Mouse (Mus musculus): Measurements from ENCODE around the gene Oxt.

Oxt gene

DNA sequence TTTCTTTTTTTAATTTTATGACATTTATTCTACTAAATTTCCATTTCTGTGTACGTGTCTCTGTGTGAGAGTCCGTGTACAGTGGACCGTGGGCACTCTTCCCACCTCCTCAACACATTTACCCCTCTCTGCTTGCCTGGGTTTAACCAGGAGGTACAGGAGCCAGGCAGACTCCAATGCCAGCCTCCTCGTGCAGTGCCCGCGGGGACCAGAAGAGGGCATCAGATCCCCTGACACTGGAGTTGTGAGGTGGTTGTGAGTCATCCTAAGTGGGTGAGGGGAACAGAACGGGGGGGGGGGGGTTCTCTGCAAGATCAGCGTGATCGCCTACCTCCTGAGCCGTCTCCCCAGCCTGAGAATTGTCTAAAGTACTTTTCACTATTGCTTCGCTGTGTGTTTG is 2.2 kb downstream of the Oxt start:
- DNase-seq (ENCODE audit: low spot score): peak; percentile 56

DNA sequence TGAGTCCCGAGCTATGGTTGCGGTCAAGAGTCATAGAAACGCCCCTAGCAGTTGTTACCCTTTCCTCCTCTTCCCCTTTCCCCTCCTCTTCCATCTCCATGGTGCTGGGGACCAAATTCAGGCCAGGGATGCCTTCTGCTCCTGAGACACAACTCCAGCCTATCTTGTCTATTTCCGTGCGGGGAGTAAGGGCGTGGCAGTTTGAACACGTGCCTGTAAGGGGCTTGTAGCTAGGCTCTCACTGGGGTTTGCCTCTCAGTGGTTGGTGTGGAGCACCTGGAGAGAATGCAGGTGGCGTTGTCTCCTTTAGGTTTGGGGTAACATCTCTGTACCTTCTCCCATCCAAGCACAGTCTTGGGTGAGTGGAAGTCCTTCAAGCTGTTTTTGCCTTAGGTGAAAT is 3.8 kb downstream of the Oxt start:
- no peak for DNase-seq (ENCODE audit: low spot score)

DNA sequence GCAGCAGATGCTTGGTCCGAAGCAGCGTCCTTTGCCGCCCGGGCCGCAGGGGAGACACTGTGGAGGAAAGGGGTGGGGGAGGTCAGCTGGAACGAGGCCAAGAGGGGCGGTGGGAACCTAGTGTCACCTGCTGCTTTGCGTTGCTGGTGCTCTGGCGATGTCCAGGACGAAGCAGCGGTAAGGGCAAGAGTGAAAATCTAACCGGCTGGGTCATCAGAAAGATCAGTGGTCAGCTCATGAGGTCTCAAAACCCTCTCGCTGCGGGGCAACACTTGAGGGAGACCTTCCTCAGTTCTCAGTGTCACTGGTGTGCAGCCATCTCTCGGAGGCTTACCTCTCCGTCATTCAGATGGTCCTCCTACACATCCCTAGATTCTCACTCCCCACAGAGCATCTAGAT is 5.2 kb downstream of the Oxt start:
- no peak for DNase-seq (ENCODE audit: low spot score)

DNA sequence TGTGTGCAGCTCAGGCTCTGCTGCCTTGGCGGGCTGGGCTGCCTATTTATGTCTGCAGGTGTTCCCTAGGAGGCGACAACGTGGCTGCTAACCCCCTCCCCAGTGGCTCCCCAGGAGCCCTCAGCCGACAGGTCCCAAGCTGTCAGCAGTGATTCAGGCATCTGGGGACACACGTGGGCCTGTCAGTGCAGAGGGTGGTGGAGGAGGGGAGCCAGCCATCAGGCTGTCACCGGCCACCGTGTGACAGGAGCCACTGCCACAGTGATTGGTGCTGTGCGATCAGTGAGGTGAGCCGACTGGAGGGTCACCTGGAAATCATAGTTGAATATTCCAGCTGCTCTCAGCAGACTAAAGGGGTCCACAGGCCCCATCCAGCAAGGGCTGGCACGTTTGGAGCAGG is 6.6 kb downstream of the Oxt start, which contains the start of gene Avp:
Gene Avp (minus strand): TSS at position 3 of the 400 bp plus-strand sequence.
- DNase-seq (ENCODE audit: low spot score): no peak

DNA sequence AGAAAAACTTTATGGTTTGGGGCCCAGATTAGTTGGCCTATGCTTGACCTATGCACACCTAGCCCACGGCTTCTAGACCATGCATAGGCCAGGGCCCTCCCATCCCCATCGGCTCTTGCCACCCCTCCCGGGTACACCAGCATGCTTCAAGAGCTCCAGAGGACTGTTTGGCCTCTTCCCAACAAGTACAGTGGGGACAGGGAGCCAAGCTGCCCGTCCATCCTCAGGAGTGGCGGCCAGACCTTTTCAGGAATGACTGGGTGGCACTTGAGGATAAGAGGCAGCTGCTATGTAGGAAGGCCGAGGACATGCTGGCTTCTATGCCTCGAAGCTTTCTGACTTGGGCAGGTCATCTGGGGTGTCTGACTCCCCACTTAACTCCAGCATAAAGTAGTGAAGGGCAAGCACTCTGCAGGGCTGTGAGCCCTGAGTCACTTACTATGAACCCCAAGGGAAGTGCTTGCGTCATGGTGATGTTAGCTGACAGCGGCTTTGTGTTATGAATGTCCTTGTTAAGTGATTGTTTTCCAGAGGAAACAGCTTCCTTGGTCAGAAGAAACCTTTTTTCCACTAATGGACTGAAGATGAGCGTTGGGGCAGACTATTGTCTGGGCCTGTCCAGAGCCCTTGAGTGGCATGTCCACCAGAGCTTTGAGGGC is 8.1 kb downstream of the Oxt start:
- no peak for DNase-seq (ENCODE audit: low spot score)

DNA sequence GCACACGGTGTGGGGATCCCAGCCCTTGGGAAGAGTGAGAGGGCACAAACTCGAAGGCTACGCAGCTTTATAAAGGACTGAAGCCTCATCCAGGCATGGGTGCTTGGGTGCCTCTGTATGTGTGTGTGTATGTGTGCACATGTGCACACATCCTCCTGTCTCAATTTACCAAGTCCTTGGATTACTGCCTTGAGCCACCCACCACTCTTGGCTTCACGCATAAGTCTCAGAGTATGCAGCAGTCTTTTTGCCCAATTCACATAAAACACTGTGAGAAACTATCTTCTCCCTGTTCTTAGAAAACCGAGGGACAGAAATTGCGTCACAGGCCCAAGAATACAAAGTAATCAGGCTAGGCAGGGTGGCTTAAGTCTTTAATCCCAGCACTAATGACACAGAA is 10.0 kb downstream of the Oxt start:
- no peak for DNase-seq (ENCODE audit: low spot score)

DNA sequence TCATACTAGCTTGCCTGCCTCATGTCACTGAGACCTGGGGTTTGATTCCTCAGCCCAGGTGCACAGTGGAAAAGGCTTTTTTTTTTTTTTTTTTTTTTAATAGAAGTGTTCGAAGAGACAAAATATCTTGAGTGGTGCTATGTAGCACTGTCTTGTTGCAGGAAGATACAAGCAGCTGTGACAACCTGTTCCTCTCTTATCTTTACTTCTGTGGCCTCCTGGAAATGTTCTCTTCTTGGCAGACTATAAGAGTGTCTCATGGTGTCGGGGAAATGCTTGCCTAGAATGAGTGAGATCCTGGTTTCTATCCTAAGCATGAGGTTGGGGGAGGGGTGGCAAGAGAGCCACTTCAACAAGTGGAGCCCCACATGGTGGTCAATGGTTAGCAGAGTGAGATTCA is 12.4 kb downstream of the Oxt start:
- DNase-seq (ENCODE audit: low spot score): no peak

DNA sequence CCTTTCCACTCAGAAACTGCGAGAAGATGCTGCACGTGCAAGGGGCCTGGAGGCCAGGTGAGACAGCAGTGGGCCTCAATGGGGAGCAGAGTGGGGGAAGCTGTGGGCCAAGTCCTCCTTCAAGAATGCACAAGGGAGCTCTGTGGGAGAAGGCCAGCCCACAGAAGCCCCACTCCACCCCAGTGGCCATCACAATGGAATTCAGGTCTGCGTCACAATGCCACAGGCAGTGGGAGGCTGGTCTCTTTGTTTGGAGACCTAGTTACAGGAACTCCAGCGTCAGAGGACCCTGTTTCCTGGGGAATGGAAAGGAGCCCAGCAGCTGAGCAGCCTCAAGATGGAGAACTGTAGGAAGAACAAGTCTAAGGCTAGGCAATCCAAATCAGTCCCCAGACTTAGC is 13.2 kb downstream of the Oxt start:
- DNase-seq (ENCODE audit: low spot score): no peak

DNA sequence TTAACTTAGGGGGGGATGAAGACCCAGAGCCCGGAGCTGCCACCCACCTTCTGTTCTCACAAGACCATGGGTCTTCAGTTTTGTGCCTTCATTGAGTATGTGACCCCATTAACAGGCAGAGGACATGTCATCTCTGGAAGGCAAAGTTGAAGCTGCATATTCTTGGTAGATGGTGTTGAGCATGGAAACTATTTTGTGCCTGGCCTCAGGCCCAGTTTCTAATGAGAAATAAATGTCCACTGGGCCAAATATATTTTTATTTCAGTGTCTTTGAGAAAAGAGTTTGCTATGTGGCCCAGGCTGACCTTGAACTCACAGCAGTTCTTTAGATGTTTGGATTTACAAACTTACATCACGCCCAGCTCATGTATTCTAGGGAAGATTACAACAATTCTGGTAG is 13.8 kb downstream of the Oxt start:
- DNase-seq (ENCODE audit: low spot score): no peak

DNA sequence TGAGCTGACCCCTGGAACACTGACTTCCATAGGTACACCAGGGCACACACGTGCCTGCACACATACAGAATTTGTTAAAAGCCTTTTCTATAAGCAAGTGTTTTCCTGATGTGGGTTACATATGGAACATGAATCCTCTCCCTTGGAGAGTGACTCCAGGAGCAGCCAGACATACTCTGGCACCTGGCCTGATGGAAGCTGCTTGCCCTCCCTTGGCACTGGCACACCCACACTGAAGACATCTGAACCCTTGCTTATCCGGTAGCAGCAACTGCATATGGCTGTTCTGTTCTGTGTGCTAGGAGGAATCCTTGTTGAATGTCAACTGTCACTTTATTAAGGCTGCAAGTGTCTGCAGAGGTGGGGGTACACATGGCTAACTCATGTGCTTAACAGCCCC is 15.0 kb downstream of the Oxt start:
- no peak for DNase-seq (ENCODE audit: low spot score)

DNA sequence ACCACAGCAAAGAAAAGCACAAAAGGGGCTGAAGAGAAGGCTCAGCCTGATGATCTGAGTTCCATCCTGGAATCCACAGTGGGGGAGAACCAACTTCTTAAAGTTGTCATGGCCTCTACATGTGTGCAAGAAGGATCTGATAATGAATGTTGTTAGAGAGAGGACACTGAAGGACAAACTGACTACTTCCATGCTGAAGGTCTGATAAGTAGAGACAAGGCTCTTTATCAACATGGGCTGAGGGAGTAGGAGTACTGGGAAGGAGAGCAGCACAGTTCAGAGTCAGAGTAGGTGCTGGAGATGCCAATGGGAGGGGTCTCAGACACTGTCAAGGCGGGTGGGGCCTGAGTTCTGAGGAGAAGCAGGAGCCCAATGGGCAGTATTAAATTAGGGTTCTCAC is 19.6 kb downstream of the Oxt start:
- DNase-seq (ENCODE audit: low spot score): no peak

DNA sequence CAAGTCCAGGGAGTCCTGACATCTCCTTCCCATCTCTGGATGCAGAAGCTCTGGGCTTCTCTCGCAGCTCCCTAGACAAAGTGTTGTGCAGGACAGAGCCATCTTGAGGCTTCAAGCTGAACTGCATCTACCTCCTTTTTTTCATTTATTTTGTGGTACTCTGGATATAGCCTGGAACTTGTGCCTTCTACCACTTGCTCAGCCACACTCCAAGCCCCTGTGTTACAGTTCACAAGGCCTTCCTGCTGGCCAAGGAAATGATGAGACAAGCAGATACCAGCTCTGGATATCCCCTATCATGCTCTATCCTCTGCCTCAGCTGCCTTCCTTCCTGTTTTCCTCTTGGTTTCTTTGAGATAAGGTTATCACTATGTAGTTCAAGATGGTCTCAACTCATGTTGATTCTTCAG is 21.6 kb downstream of the Oxt start:
- peak; percentile 46 for DNase-seq (ENCODE audit: low spot score)

DNA sequence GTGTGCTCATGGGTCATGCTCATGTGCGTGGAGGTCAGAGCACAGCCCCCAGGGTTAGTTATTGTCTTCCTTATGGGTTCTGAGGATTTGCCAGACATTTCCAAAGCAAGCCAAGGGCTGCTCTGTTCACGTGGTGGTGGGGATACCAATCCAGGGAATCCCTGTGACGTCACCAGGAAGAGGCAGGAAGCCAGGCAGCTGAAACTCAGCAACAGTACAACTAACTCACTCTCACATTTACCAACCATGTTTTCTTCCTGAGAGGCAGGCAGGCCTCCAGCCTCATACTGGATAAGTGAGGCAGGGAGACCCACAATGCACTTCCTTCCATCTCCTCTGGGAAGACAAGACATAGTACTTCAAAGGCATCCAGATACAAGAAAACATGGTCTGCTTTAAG is 22.4 kb downstream of the Oxt start:
- no peak for DNase-seq (ENCODE audit: low spot score)

DNA sequence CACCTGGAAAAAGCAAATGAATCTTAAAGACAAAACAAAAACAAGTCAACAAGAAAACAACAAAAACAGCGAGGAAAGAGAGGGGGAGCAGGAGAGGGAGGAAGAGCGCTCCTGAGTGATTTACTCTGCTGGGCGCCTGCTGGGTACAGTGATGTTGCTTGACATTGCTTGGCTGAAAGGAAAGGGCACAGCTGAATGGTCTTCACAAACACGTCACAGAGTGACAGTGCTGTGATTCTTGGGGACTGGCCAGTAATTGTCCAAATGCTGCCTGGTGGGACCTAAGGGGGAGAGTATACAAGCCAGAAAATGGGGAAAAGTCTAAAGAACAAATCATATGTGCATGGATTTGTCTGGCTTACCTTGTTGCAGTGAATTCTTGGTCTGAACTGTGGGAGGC is 26.2 kb downstream of the Oxt start:
- DNase-seq (ENCODE audit: low spot score): no peak

DNA sequence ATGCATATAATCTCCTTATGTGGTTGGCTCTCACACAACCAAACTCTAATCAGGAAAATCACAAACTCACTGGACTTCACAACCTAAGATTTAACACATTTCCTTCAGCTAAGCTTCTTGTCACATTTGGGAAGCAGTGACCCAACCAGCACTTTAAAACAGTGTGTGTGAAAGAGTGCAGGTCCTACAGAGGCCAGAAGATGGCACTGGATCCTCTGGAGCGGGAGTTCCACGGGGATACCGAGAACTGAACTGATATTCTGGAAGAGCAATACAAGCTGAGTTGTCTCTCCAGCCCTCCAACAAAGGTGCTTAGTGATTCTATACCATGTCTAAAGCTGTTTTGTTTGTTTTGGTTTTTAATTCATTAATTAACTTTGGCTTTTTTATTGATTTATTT is 37.1 kb downstream of the Oxt start:
- DNase-seq (ENCODE audit: low spot score): no peak

DNA sequence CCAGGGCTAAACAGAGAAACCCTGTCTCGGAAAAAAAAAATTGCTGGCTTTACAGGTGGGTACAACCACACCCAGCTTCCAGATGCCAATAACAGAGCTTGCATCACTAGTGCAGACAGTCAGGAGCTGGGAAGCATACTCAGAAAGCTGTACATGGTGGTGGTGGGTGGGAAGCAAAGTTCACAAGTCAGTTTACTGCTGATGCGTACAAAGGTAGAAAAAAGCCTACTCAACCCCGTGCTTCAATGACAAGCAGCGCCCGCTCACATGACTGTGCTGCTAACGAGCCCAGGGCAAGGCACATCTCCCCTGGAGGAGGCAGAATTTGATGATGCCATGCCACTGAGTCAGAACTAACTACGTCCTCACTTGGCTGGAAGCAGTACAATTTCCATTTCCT is 43.0 kb downstream of the Oxt start:
- DNase-seq (ENCODE audit: low spot score): no peak

Measured in left cerebral cortex, adult 11 months (tissue).